Comparison of ENCODE assay signal across 8 mouse cellular contexts in genomic region chr10:61382281-61382731, GRCm38 (mm10). TPM values are rescaled to one million over a fixed set of nuclear protein-coding genes. Genes with fewer than 3 reads are reported as not detected.
DNase-seq lines count a peak whose midpoint lies in the region; ATAC-seq and TF ChIP-seq lines count a peak whose summit lies in the region.

No protein-coding gene starts in this region.

- ATAC-seq in heart, embryonic 14.5 days (ENCODE audit: insufficient number of reproducible peaks, insufficient read depth, low FRiP score, low read depth): no peak
- ATAC-seq in liver, embryonic 15.5 days (ENCODE audit: insufficient read depth): no peak
- no peak for ATAC-seq in stomach, embryonic 15.5 days (ENCODE audit: insufficient read depth, low FRiP score, low read depth)

- H3K9ac ChIP-seq in heart, adult 2 months (ENCODE audit: low read depth, low read length): peak overlapping the region; percentile 95
- H3K9ac ChIP-seq in heart, embryonic 14.5 days (ENCODE audit: low read length): peak overlapping the region; percentile 93
- H3K9ac ChIP-seq in liver, embryonic 15.5 days: peak overlapping the region; percentile 49; the same call in 1 of the 2 replicates
- H3K9ac ChIP-seq in stomach, embryonic 15.5 days: 0 out of 2 replicates have a peak overlapping the region, but pooled peaks have one; percentile 76

- TF ChIP-seq EP300 in heart, adult 2 months (IDR thresholded peaks at IDR 0.05; ENCODE audit: insufficient read depth, low read depth, low read length): no peak

- TF ChIP-seq CTCF in heart, adult 2 months (IDR thresholded peaks at IDR 0.05): no peak

- H3K9me3 ChIP-seq in heart, embryonic 14.5 days (ENCODE audit: control insufficient read depth, low read length): no peaks in the 10 kb centered on the region
- H3K9me3 ChIP-seq in liver, embryonic 15.5 days (replicated peaks): no peaks in the 10 kb centered on the region
- no peaks in the 10 kb centered on the region for H3K9me3 ChIP-seq in stomach, embryonic 15.5 days

- 7% methylated on average over 8 of the region's 8 CpGs for WGBS in heart, adult 2 months
- WGBS in heart, embryonic 14.5 days: 0% methylated on average over 8 of the region's 8 CpGs
- 2% methylated on average over 8 of the region's 8 CpGs for WGBS in liver, embryonic 15.5 days (ENCODE audit: insufficient replicate concordance)
- WGBS in stomach, embryonic 15.5 days: 6% methylated on average over 8 of the region's 8 CpGs

- peaks cover 37% of the 10 kb centered on the region for H3K4me1 ChIP-seq in heart, adult 2 months (ENCODE audit: control insufficient read depth, insufficient read depth, low read length)
- H3K4me1 ChIP-seq in heart, embryonic 14.5 days (ENCODE audit: control insufficient read depth in 2 of 2, insufficient read depth in 2 of 2, low read length in 2 of 2): peaks cover 63 to 73% of the 10 kb centered on the region in 2 experiments
- peaks cover 37% of the 10 kb centered on the region for H3K4me1 ChIP-seq in liver, embryonic 15.5 days (replicated peaks)
- peaks cover 38% of the 10 kb centered on the region for H3K4me1 ChIP-seq in stomach, embryonic 15.5 days

- intact Hi-C loops in heart, adult 2 months (cut with DNase I): loop anchor here (1.0 kb wide), 1 partner anchor 16 kb away; no protein-coding TSS in a partner anchor

- peak overlapping the region; percentile 96 for H3K4me3 ChIP-seq in heart, adult 2 months
- H3K4me3 ChIP-seq in heart, embryonic 14.5 days (ENCODE audit: control insufficient read depth in 1 of 2, insufficient read depth in 1 of 2, low read depth in 1 of 2, low read length in 2 of 2): peak overlapping the region; percentile 79 to 83
- H3K4me3 ChIP-seq in liver, embryonic 15.5 days (replicated peaks): peak overlapping the region; percentile 59
- peak overlapping the region; percentile 64 for H3K4me3 ChIP-seq in stomach, embryonic 15.5 days (replicated peaks)

- H3K27me3 ChIP-seq in heart, adult 2 months (ENCODE audit: control insufficient read depth, insufficient read depth, low read length): no peaks in the 10 kb centered on the region
- H3K27me3 ChIP-seq in heart, embryonic 14.5 days (ENCODE audit: control insufficient read depth, insufficient read depth, low read length): no peaks in the 10 kb centered on the region
- peaks cover 72% of the 10 kb centered on the region for H3K27me3 ChIP-seq in liver, embryonic 15.5 days
- H3K27me3 ChIP-seq in stomach, embryonic 15.5 days (replicated peaks): no peaks in the 10 kb centered on the region

- H3K27ac ChIP-seq in heart, adult 2 months: peak overlapping the region; percentile 91
- H3K27ac ChIP-seq in heart, embryonic 14.5 days (replicated peaks in 1 of 2; ENCODE audit: control insufficient read depth in 1 of 2, insufficient read depth in 1 of 2, low read depth in 2 of 2, low read length in 2 of 2): peak overlapping the region; percentile 35 to 91
- 0 out of 2 replicates have a peak overlapping the region, but pooled peaks have one; percentile 14 for H3K27ac ChIP-seq in liver, embryonic 15.5 days (replicated peaks)
- H3K27ac ChIP-seq in stomach, embryonic 15.5 days: peak overlapping the region; percentile 21; the same call in 1 of the 2 replicates

- TF ChIP-seq POLR2A in heart, adult 2 months (IDR thresholded peaks at IDR 0.05; ENCODE audit: insufficient read depth, low read depth, low read length): no peak

- peak; percentile 41 to 57 for DNase-seq in heart, adult 2 months
- no peak for DNase-seq in heart, adult 9 months (ENCODE audit: low spot score in 2 of 2)
- DNase-seq in Muller cell, postnatal 12 days (ENCODE audit: inconsistent ontology term): peak; percentile 75
- no peak for DNase-seq in right cerebral cortex, postnatal 4 days
- DNase-seq in layer of hippocampus, adult 9-11 months: no peak

- peaks cover 2% of the 10 kb centered on the region for H3K79me2 ChIP-seq in heart, adult 2 months (replicated peaks; ENCODE audit: control insufficient read depth, insufficient read depth, low read length)

- H3K4me2 ChIP-seq in heart, embryonic 14.5 days (ENCODE audit: low read length): peak overlapping the region; percentile 97
- peak overlapping the region; percentile 76 for H3K4me2 ChIP-seq in liver, embryonic 15.5 days
- peak overlapping the region; percentile 96 for H3K4me2 ChIP-seq in stomach, embryonic 15.5 days

- peaks cover 2% of the 10 kb centered on the region for H3K36me3 ChIP-seq in heart, adult 2 months (ENCODE audit: control insufficient read depth, insufficient read depth, low read length)
- peaks cover 8% of the 10 kb centered on the region for H3K36me3 ChIP-seq in heart, embryonic 14.5 days (ENCODE audit: control insufficient read depth, insufficient read depth, low read length)
- no peaks in the 10 kb centered on the region for H3K36me3 ChIP-seq in liver, embryonic 15.5 days (replicated peaks)
- H3K36me3 ChIP-seq in stomach, embryonic 15.5 days: no peaks in the 10 kb centered on the region

RNA-seq across cellular contexts. Expression of gene Pald1, which starts 1.0 kb away (rescaled TPM):
- 10 to 100 TPM; 15.3 to 17.6 TPM for total RNA-seq in heart, adult 2 months (2021)
- 17.7 and 20.4 TPM in 2 replicates for polyA plus RNA-seq in heart, adult 2 months (2012; rRNA removed)
- polyA plus RNA-seq in heart, embryonic 14.5 days (2014; fragmentation: Nextera tagmentation; extraction: Ambion mirVana): 19.5 and 21.7 TPM in 2 replicates
- polyA plus RNA-seq in liver, embryonic 15.5 days (2015; fragmentation: Nextera tagmentation; extraction: Ambion mirVana): 6.6 and 7.2 TPM in 2 replicates
- polyA plus RNA-seq in stomach, embryonic 15.5 days (2015; fragmentation: Nextera tagmentation; extraction: Ambion mirVana): 16.9 and 18.7 TPM in 2 replicates

RNA-seq across cellular contexts. Expression of gene Nodal, which starts 35.5 kb away (rescaled TPM):
- under 1 TPM in 1 of 2 experiments, not detected in 1; 0.10 TPM for total RNA-seq in heart, adult 2 months (2021)
- 0.04 and 0.38 TPM in 2 replicates for polyA plus RNA-seq in heart, adult 2 months (2012; rRNA removed)
- 0.12 and 0.15 TPM in 2 replicates for polyA plus RNA-seq in heart, embryonic 14.5 days (2014; fragmentation: Nextera tagmentation; extraction: Ambion mirVana)
- polyA plus RNA-seq in liver, embryonic 15.5 days (2015; fragmentation: Nextera tagmentation; extraction: Ambion mirVana): 0.55 and 0.56 TPM in 2 replicates
- polyA plus RNA-seq in stomach, embryonic 15.5 days (2015; fragmentation: Nextera tagmentation; extraction: Ambion mirVana): 0.15 and 0.18 TPM in 2 replicates

Comparison
In these comparisons a context has a peak if more than half of its experiments do, and no peak if none do; other contexts are left out.
1. DNase-seq: peak in heart, adult 2 months (2 of 2) and Muller cell, postnatal 12 days (single experiment); none in heart, adult 9 months (0 of 2), right cerebral cortex, postnatal 4 days (single experiment) and layer of hippocampus, adult 9-11 months (single experiment).
2. H3K27ac ChIP-seq: peak in every context shown above with its lines; median percentile 91 in heart, adult 2 months; 63 in heart, embryonic 14.5 days; 21 in stomach, embryonic 15.5 days; 14 in liver, embryonic 15.5 days.
3. Peak in every context shown above with its lines, with median percentiles within 50 percentile points of each other: H3K4me3 ChIP-seq, H3K9ac ChIP-seq and H3K4me2 ChIP-seq.